Mouse (Mus musculus) CH12.LX (cell line): ENCODE data around the gene Angptl7.

ENCODE experiments used
- CTCF ChIP-seq, 2 experiments: IDR thresholded peaks in 1 of 2; conservative IDR thresholded peaks in 1 of 2; 2 replicates each; pipeline ENCODE4 v1.5.1; 2011 to 2012; ENCODE audit warnings: low read depth in 2 of 2, low read length in 2 of 2, improper control_type of control experiment in 1 of 2, inconsistent platforms in 1 of 2, mild to moderate bottlenecking in 1 of 2, moderate library complexity in 1 of 2
- E2F4 ChIP-seq: IDR thresholded peaks from 2 replicates; pipeline ENCODE4 v1.6.1; 2011; ENCODE audit warnings: low read depth, low read length, improper control_type of control experiment; ENCODE audit not compliant: insufficient replicate concordance
- EP300 ChIP-seq: IDR thresholded peaks from 2 replicates; pipeline ENCODE4 v1.6.1; 2011; ENCODE audit warnings: low read length, improper control_type of control experiment
- GABPA ChIP-seq: IDR thresholded peaks from 2 replicates; pipeline ENCODE4 v1.6.1; 2012; ENCODE audit warnings: low read depth, low read length, improper control_type of control experiment, inconsistent platforms; ENCODE audit not compliant: insufficient replicate concordance
- HCFC1 ChIP-seq: IDR thresholded peaks from 2 replicates; pipeline ENCODE4 v1.6.1; 2012; ENCODE audit warnings: low read depth, mild to moderate bottlenecking, inconsistent platforms, low read length, improper control_type of control experiment
- MEF2A ChIP-seq: IDR thresholded peaks from 2 replicates; pipeline ENCODE4 v1.6.1; 2014; ENCODE audit warnings: low read depth, mild to moderate bottlenecking, inconsistent platforms, low read length, improper control_type of control experiment, borderline replicate concordance
- POLR2A ChIP-seq: IDR thresholded peaks from 2 replicates; pipeline ENCODE4 v1.6.1; 2011; ENCODE audit warnings: low read depth, mild to moderate bottlenecking, improper control_type of control experiment, low read length
- POLR2AphosphoS2 ChIP-seq: IDR thresholded peaks from 2 replicates; pipeline ENCODE4 v1.6.1; 2011; ENCODE audit warnings: low read depth, low read length, improper control_type of control experiment
- RAD21 ChIP-seq: IDR thresholded peaks from 2 replicates; pipeline ENCODE4 v1.6.1; 2011; ENCODE audit warnings: low read depth, mild to moderate bottlenecking, low read length, improper control_type of control experiment, moderate library complexity
- RCOR1 ChIP-seq: conservative IDR thresholded peaks from 2 replicates; pipeline ENCODE4 v1.6.1; 2012; ENCODE audit warnings: low read depth, mild to moderate bottlenecking, inconsistent platforms, low read length, improper control_type of control experiment
- USF1 ChIP-seq: IDR thresholded peaks from 2 replicates; pipeline ENCODE4 v1.6.1; 2014; ENCODE audit warnings: low read depth, mild to moderate bottlenecking, inconsistent platforms, low read length, improper control_type of control experiment
- ZNF384 ChIP-seq: IDR thresholded peaks from 2 replicates; pipeline ENCODE4 v1.6.1; 2012; ENCODE audit warnings: low read depth, low read length, improper control_type of control experiment, inconsistent platforms

DNA sequence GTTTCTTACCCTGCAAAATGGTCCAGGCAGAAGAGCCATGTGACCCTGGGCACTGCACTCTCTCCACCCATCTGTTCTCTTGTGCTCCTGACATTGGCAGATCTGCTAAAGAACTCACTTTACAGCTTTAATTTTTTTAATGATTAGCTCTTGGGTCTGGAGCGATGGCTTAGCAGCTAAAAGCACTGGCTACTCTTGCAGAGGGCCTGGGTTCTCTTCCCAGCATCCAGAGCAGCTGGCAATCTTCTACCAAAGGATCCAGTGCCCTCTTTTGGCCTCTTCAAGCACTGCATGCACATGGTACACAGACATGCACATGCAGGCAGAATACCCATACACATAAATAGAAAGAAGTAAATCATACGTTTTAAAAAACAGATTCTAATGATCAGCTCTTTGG lies 15.1 kb upstream of the Angptl7 start:
- no peak for TF ChIP-seq RCOR1
- no peak for TF ChIP-seq MEF2A
- no peak for TF ChIP-seq USF1
- TF ChIP-seq POLR2A, result no peak
- peak in 1 of 2 experiments; percentile 49; a peak in 2 of 4 replicates for TF ChIP-seq CTCF (conservative IDR thresholded peaks at IDR 0.05 in 1 of 2, IDR thresholded peaks at IDR 0.05 in 1 of 2; ENCODE audit: low read depth in 2 of 2, low read length in 2 of 2)
- peak; percentile 33 for TF ChIP-seq RAD21
- no peak for TF ChIP-seq EP300
- TF ChIP-seq HCFC1, result no peak
- TF ChIP-seq GABPA, result no peak
- no peak for TF ChIP-seq POLR2AphosphoS2
- TF ChIP-seq E2F4, result no peak
- TF ChIP-seq ZNF384, result no peak
